Mouse (Mus musculus): ENCODE results near the gene Cdh4. TPM values are rescaled to one million over a fixed set of nuclear protein-coding genes. Genes with fewer than 3 reads are reported as not detected.

Gene Cdh4
- total RNA-seq, 2 experiments from 2014 or later, result 24.1 to 30.8 TPM

- no peak for DNase-seq (ENCODE audit: low spot score in 2 of 2)
- intact Hi-C loops (cut with DNase I), result no loop called here
Measured at GRCm38 (mm10) chr2:179581058-179581457, 138.8 kb downstream of the Cdh4 start.

DNA sequence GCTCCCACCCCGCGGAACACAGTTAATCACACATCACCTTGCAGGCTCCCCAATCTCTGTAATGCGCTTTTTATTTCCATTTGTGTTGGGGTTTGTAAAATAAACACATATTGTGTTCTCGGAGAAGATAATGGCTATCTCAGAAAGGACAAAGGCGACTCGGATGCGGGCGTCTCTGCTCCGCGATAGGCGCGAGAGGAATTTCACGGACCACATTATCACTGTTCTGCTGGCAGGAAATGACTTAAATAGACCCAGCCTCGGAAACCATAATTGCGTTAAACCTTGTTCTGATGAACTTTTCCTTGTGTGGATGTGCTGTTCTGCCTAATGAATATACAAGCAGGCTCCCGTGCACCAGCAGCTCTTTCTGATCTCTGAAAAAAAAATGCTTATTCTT is 140.7 kb downstream of the Cdh4 start:
- DNase-seq (ENCODE audit: low spot score in 2 of 2), result no peak

DNA sequence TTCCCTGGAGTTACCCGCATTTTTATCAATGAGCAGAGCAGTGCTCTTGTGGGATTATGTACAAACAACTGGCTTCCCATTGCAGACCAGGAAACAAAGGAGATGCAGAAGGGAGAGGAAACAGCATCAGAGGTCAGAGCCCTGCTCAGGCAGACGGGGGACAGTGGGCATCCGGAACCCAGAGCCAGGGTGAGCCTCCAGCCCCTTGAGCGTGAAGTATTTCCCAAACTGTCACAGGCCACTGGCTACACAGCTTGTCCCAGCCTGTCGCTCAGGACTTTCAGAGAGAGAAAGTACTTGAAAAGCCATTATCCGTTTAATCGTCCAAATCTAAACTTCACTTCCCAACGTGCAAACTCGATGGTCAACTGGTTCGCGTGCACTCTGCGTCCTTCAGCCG is 142.4 kb downstream of the Cdh4 start:
- intact Hi-C loops (cut with DNase I), result no loop called here
- DNase-seq (ENCODE audit: low spot score in 2 of 2), result no peak

More for the DNA sequence above, 140.7 kb downstream of the Cdh4 start:
- intact Hi-C loops (cut with DNase I), result no loop called here

DNA sequence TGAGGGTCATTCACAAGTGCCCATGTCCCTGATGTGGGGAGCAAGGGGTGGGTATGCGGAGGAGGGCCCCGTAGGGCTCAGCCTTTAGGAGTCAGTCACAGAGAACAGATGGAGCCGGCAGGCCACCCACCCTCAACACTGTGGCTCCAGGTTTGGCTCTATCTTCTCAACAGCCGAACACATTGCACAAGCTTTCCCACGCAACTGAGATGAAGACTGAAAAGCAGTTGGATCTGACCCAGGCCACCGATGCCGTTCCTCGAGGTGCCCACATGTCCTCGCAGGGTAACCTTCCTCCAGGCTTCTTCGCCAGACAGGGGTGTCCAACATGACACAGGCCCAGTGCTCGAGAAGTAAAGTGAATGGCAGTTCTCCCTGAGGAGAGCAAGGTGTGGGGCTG is 144.2 kb downstream of the Cdh4 start:
- peak; percentile 36 to 78 for DNase-seq (ENCODE audit: low spot score in 2 of 2)
- intact Hi-C loops (cut with DNase I), result no loop called here

- DNase-seq (ENCODE audit: low spot score in 2 of 2), result peak in 1 of 2 experiments; percentile 55
- intact Hi-C loops (cut with DNase I), result no loop called here
Measured at GRCm38 (mm10) chr2:179587069-179587468, 144.8 kb downstream of the Cdh4 start.

- no peak for DNase-seq (ENCODE audit: low spot score in 2 of 2)
- intact Hi-C loops (cut with DNase I), result no loop called here
Measured at GRCm38 (mm10) chr2:179591661-179592060, 149.4 kb downstream of the Cdh4 start.

DNA sequence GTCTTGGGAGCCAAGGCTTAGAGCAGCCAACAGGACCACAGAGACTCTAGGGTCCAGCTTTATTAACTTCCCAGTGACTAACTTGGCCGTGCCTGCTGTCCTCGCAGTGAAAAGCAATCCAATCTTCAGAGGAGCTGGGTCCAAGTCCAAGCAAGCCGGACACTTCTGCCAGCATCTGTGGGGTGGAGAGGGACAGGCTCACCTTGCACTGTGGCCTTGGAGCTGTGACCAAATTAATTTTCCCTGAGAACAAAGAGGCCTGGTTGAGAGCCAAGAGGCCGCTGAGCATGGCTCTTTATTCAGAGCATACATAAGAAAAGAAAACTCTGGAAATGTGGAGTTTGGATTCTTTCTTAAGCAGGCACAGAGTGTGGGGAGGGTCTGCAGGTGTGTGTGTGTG is 152.8 kb downstream of the Cdh4 start:
- intact Hi-C loops (cut with DNase I), result no loop called here
- no peak for DNase-seq (ENCODE audit: low spot score in 2 of 2)

DNA sequence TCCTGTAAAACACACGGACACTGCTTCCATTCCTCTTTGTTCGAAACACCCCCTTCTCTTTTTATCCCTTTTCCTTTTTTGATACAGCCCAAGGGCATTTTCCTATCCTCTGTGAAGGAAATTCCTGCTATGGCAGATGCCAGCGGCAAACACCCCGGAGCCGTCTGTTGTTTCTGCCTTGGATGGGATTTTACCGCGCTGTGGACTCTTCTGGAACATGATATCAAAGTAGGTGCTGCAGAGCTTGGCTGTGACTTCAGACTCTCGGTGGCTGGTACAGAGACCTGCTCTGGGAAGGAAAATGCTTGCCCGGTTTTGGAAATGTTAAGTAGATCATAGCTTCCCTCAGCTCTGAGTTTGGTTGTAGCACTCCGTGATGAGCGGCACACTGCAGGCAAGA is 156.7 kb downstream of the Cdh4 start:
- intact Hi-C loops (cut with DNase I), result no loop called here
- DNase-seq (ENCODE audit: low spot score in 2 of 2), result peak; percentile 32 to 74

GRCm38 (mm10) chr2:179599886-179600285 is 157.7 kb downstream of the Cdh4 start:
- intact Hi-C loops (cut with DNase I), result no loop called here

GRCm38 (mm10) chr2:179600347-179600746 is 158.1 kb downstream of the Cdh4 start:
- intact Hi-C loops (cut with DNase I), result no loop called here
- no peak for DNase-seq (ENCODE audit: low spot score in 2 of 2)

More at GRCm38 (mm10) chr2:179599886-179600285, 157.7 kb downstream of the Cdh4 start:
- DNase-seq (ENCODE audit: low spot score in 2 of 2), result no peak

DNA sequence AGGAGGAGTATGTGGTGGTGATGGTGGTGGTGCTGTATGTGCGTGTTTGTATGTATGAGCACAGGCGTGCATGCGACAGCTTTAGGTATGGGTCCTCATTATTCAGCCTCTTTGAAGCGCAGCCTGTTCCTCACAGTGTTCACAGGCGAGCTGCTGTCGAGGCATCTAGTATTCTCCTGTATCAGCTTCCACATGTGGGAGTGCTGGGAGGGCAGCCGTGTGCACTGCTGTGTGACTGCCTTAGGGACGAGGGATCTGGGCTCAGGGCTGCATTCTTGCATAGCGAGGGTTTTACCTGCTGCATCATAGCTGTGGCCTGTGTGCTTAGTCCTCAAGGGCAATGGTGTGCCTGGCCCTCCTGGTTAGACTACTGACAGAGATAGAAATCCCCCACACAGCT is 158.9 kb downstream of the Cdh4 start:
- DNase-seq (ENCODE audit: low spot score in 2 of 2), result no peak
- intact Hi-C loops (cut with DNase I), result no loop called here

GRCm38 (mm10) chr2:179604746-179605145 is 162.5 kb downstream of the Cdh4 start:
- intact Hi-C loops (cut with DNase I), result no loop called here
- DNase-seq (ENCODE audit: low spot score in 2 of 2), result no peak

DNA sequence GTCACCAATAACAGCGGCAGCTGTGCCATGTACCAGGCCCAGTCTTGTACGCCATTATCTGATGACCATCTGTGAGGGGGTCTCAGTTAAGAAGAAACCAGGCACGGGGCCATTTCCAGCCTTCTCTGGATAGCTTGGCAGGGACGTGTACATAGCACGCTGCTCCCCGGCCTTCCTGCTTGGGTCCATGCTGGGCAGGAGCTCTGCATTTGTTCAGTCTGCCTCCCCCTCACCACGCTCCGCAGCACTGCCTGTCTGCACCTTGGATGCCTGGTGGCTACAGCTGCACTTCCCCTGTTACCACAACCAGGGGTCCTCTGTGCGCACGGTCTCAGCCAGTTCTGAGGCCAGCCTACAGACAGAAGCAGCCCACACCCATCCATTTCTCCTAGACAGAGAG is 163.0 kb downstream of the Cdh4 start:
- no peak for DNase-seq (ENCODE audit: low spot score in 2 of 2)
- intact Hi-C loops (cut with DNase I), result no loop called here

DNA sequence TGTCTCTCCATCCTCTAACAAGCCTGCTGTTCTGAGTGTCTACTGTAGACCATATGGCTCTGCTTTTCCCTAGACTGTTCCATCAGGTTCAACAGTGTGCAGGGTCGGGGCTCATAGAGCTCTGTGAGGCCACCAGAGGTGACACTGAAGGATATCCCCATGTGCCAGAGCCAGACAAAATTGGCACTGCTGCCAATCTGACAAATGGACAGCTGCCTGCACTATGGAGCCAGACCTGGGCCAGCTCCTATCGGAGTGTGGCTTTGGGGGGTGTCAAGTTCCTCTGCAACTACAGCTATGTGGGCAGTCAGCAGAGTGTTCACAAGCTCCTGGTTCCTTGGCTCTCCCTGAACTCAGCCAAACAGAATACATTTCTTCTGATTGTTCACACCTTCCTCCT is 164.1 kb downstream of the Cdh4 start:
- intact Hi-C loops (cut with DNase I), result no loop called here
- no peak for DNase-seq (ENCODE audit: low spot score in 2 of 2)

GRCm38 (mm10) chr2:179615906-179616305 is 173.7 kb downstream of the Cdh4 start:
- intact Hi-C loops (cut with DNase I), result no loop called here
- DNase-seq (ENCODE audit: low spot score in 2 of 2), result no peak

DNA sequence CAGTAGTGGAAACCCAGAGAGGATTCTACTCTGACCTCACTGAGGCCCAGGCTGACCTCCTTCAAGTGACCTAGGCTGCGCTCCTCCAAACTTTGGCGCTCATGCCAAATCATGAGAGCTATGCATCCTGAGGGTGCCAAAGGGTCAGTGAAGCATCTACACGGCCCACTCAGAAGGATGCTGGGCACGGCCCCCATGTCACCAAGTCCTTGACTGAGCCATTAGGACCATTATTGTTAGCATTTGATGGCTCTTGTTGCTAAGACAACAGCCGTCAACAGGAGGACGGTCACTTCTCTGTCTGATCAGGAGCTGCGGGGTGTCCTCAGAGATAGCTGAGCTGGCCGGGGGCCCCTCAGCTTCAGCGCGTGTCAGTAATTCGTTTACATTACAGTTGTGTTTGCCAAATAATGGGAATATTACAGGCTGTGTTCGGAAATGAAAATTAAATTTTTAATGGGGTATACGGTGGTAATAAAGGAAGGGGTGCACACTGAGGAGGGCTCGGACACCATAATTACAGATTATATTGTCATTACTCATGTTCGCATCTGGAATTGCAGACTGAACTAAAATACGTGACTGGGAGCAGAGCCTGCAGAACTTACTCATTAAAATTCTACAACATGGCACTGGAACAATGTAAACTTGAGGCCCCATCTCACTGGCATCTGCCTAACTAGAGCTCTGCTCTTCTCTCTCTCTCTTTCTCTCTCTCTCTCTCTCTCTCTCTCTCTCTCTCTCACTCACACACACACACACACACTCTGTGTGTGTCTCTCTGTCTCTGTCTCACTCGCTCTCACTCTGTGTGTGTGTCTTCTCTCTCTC is 181.6 kb downstream of the Cdh4 start:
- DNase-seq (ENCODE audit: low spot score in 2 of 2), result no peak
- intact Hi-C loops (cut with DNase I), result no loop called here

DNA sequence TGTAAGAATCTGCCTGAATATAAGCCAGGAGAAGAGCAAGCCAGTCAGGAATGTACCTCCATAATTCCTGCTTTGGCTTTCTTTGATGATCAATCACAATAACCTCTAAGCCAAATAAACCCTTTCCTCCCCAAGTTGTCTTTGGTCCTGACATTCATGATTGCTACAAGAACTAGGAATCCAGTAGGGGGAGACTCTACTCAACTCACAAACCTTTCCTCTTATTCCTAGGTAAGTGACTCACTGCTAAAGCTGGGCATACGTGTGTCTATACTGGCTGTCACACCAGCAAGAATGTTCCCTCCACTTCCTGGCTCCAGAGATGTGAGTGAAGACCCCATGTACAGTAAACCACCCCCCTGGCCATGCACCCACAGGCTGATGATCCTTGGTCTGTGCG is 185.3 kb downstream of the Cdh4 start:
- intact Hi-C loops (cut with DNase I), result no loop called here
- no peak for DNase-seq (ENCODE audit: low spot score in 2 of 2)

DNA sequence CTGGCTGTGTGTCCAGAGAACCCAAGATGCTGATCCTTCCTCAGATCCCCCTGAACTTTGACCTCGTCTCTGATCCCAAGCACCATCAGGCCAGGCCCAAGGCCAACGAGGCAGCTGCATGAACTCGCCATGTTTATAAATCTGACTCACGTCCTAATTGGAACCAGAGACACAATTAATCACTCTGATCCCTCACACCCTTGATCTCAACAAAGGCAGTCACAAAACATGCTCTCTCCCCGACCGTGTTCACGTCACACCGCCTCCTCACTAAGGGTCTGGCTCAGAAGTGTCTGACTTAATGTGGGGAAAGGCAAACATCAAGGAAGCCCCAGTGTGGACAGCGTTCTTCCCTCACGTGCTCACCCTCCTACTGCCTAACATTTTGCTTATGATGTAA is 188.5 kb downstream of the Cdh4 start:
- intact Hi-C loops (cut with DNase I), result no loop called here
- no peak for DNase-seq (ENCODE audit: low spot score in 2 of 2)

DNA sequence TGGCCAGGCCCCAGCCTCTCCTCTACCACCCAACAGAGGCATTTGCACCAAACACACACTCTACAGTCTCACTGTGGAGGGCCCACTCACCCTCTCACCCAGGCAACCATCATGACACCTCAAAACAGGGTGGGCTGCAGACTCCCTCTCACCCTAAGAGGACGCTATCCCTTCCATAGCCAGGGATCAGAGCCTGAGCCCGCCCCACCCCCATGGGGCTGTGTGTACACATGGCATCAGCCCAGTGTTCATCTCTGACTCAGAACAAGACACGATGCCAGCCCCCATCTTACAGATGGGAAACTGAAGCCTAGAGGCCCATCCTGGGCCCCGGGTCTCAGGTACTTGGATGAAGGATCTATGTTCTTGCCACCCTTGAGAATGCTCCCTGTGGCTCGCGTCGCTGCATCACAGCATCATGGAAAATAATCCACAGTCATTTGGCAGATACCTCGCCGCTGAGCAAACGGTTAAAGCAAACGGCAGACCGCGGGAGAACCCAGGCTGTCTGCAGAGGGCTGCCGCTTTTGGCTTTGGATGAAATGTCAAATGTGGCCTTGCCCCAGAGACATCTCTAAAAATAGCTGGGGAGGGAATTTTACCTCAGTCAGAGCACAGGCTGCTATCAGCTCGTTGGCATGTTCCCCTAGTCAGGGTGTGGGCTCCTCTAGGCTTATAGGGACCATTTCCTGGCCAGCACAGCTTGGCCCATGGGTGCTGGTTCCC is 198.5 kb downstream of the Cdh4 start:
- intact Hi-C loops (cut with DNase I), result no loop called here
- no peak for DNase-seq (ENCODE audit: low spot score in 2 of 2)

DNA sequence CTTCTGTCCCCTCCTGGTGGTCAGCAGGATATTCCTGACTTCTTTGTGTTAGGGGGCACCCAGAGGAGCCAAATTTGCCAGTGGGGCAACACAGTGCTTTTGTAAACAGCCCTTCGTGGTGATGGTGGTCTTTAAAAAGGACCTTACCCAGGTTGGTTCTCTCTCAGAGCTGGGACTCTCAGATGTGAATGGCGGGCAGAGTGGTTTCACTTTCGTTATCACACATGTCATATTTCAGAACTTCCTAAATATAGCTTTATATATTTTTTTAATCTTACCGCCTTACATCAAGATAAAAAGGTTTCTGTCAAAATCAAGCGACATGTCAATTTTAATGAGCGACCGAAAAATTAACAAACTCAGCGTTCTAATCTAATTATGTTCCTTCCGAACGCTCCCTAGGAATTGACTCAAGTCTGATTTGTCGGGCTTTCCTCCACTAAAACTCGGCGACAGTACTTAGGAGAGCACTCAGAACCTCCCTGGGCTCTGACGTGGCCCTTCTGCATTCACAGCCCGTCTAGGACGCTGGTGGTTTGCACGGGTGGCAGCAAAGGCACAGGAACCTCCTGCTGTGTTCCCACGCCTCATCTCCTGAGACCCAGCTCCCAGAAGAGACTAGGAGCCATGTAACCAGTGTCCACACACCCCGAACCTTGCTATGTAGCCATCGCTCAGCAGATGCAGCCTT is 206.5 kb downstream of the Cdh4 start:
- intact Hi-C loops (cut with DNase I), result no loop called here
- no peak for DNase-seq (ENCODE audit: low spot score in 2 of 2)

GRCm38 (mm10) chr2:179649370-179649769 is 207.1 kb downstream of the Cdh4 start:
- no peak for DNase-seq (ENCODE audit: low spot score in 2 of 2)
- intact Hi-C loops (cut with DNase I), result no loop called here

Data from left cerebral cortex, postnatal 25 days (tissue).